Mouse (Mus musculus): ENCODE results near the gene Gls2.

DNA sequence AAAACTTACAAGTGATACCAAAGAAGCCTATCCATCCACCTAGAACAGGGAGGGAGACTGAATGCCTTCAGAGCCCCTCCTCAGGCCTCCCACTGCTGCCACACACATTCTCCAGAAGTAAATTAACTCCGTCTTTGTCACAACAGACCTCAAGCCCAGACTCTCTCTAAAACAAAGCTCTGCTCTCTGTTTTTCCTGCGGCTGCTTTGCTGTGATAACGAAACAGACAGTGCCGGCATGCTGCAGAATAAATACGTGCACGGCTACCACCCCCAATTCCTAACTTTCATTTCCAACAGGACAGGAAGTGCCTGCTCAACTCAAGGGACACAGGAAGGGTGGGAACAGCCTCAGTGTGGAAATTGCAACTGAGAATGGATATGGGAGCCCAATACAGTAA is 14.3 kb upstream of the Gls2 start, which contains the start of gene Rbms2:
- no peak for TF ChIP-seq CTCF (IDR thresholded peaks at IDR 0.05; ENCODE audit: control insufficient read depth, insufficient read depth, low read length)
- no peak for TF ChIP-seq POLR2A (IDR thresholded peaks at IDR 0.05; ENCODE audit: borderline replicate concordance, control insufficient read depth, low read depth, low read length)

Measured in bone marrow, adult 2 months (tissue).